Mouse (Mus musculus) MEL (cell line): ENCODE measurements at regions not wholly inside any gene's neighbourhood (a gene's known extent, or its start where the extent isn't known, plus 50 kb on each side); places are given as distances from the start of the nearest gene placed in this dataset.

Experiments used
- DNase-seq: peaks from one replicate; pipeline ENCODE4 v3.0.0; 2011; ENCODE audit warnings: low read depth, low spot score
- H3K27ac ChIP-seq: 2 replicates; pipeline ENCODE4 v1.5.1; 2012; ENCODE audit warnings: low read depth, mild to moderate bottlenecking, control low read depth, low read length, moderate library complexity; ENCODE audit not compliant: control insufficient read depth
- H3K27me3 ChIP-seq, 2 experiments: fragments of 150-350 bp in 1 of 2; sonication (generic) in 1 of 2; 2 replicates each; pipeline ENCODE4 v1.6.1; 2012; ENCODE audit warnings: low read length in 2 of 2, mild to moderate bottlenecking in 2 of 2, improper control_type of control experiment in 1 of 2, moderate library complexity in 1 of 2; ENCODE audit not compliant: insufficient read depth in 2 of 2, control insufficient read depth in 1 of 2
- H3K36me3 ChIP-seq, 2 experiments: 2 replicates each; pipeline ENCODE4 v1.6.1; 2012 to 2014; ENCODE audit warnings: low read length in 2 of 2, improper control_type of control experiment in 1 of 2, inconsistent platforms in 1 of 2, mild to moderate bottlenecking in 1 of 2; ENCODE audit not compliant: insufficient read depth in 2 of 2, control insufficient read depth in 1 of 2
- H3K4me1 ChIP-seq, 2 experiments: fragments of 150-350 bp in 1 of 2; sonication (generic) in 1 of 2; 2 replicates each; pipeline ENCODE4 v1.6.1; 2012; ENCODE audit warnings: low read length in 2 of 2, improper control_type of control experiment in 1 of 2, mild to moderate bottlenecking in 1 of 2; ENCODE audit not compliant: insufficient read depth in 2 of 2, control insufficient read depth in 1 of 2
- H3K4me3 ChIP-seq, 2 experiments: fragments of 150-350 bp in 1 of 2; sonication (generic) in 1 of 2; 2 replicates each; pipeline ENCODE4 v1.5.1; 2012; ENCODE audit warnings: low read depth in 2 of 2, low read length in 2 of 2, mild to moderate bottlenecking in 2 of 2, moderate library complexity in 2 of 2, control low read depth in 1 of 2, improper control_type of control experiment in 1 of 2; ENCODE audit not compliant: control insufficient read depth in 1 of 2, insufficient read depth in 1 of 2
- H3K79me2 ChIP-seq: 2 replicates; pipeline ENCODE4 v1.6.1; 2012; ENCODE audit warnings: mild to moderate bottlenecking, low read length, moderate library complexity; ENCODE audit not compliant: control insufficient read depth, poor library complexity, insufficient read depth
- H3K9ac ChIP-seq: 2 replicates; pipeline ENCODE4 v1.6.1; 2012; ENCODE audit warnings: low read depth, mild to moderate bottlenecking, control low read depth, low read length, moderate library complexity; ENCODE audit not compliant: control insufficient read depth, poor library complexity, severe bottlenecking
- H3K9me3 ChIP-seq: fragments of 150-350 bp; sonication (generic); replicated peaks from 2 replicates; pipeline ENCODE4 v1.6.1; 2012; ENCODE audit warnings: mild to moderate bottlenecking, low read length, improper control_type of control experiment, moderate library complexity; ENCODE audit not compliant: insufficient read depth
- BHLHE40 ChIP-seq: IDR thresholded peaks from 2 replicates; pipeline ENCODE4 v1.6.1; 2012; ENCODE audit warnings: low read depth, mild to moderate bottlenecking, inconsistent platforms, low read length, improper control_type of control experiment, borderline replicate concordance
- CHD1 ChIP-seq: IDR thresholded peaks from 2 replicates; pipeline ENCODE4 v1.6.1; 2012; ENCODE audit warnings: low read depth, mild to moderate bottlenecking, inconsistent platforms, low read length, improper control_type of control experiment
- CHD2 ChIP-seq: IDR thresholded peaks from 2 replicates; pipeline ENCODE4 v1.6.1; 2011; ENCODE audit warnings: low read length, improper control_type of control experiment
- CTCF ChIP-seq, 3 experiments: IDR thresholded peaks in 2 of 3; conservative IDR thresholded peaks in 1 of 3; 2 replicates each; pipeline ENCODE4 v1.5.1; 2011 to 2012; ENCODE audit warnings: low read length in 3 of 3, low read depth in 2 of 3, mild to moderate bottlenecking in 2 of 3, improper control_type of control experiment in 1 of 3, inconsistent platforms in 1 of 3, mixed read lengths in 1 of 3, moderate library complexity in 1 of 3; ENCODE audit not compliant: control insufficient read depth in 1 of 3, insufficient read depth in 1 of 3, poor library complexity in 1 of 3, severe bottlenecking in 1 of 3
- E2F4 ChIP-seq: IDR thresholded peaks from 2 replicates; pipeline ENCODE4 v1.6.1; 2011; ENCODE audit warnings: low read depth, low read length, improper control_type of control experiment, borderline replicate concordance
- ELF1 ChIP-seq: IDR thresholded peaks from 2 replicates; pipeline ENCODE4 v1.6.1; 2014; ENCODE audit warnings: low read depth, mild to moderate bottlenecking, inconsistent platforms, low read length, improper control_type of control experiment, moderate library complexity
- EP300 ChIP-seq, 2 experiments: IDR thresholded peaks; 2 replicates each; pipeline ENCODE4 v1.6.1; 2011; ENCODE audit warnings: improper control_type of control experiment in 2 of 2, low read length in 2 of 2, low read depth in 1 of 2, mild to moderate bottlenecking in 1 of 2
- ETS1 ChIP-seq: IDR thresholded peaks from 2 replicates; pipeline ENCODE4 v1.6.1; 2012; ENCODE audit warnings: low read depth, mild to moderate bottlenecking, inconsistent platforms, low read length, improper control_type of control experiment, moderate library complexity
- GABPA ChIP-seq: IDR thresholded peaks from 2 replicates; pipeline ENCODE4 v1.6.1; 2012; ENCODE audit warnings: low read depth, mild to moderate bottlenecking, inconsistent platforms, low read length, improper control_type of control experiment, moderate library complexity
- MAZ ChIP-seq: IDR thresholded peaks from 2 replicates; pipeline ENCODE4 v1.6.1; 2012; ENCODE audit warnings: low read depth, mild to moderate bottlenecking, inconsistent platforms, low read length, improper control_type of control experiment
- MEF2A ChIP-seq: IDR thresholded peaks from 2 replicates; pipeline ENCODE4 v1.6.1; 2014; ENCODE audit warnings: low read depth, mild to moderate bottlenecking, inconsistent platforms, low read length, improper control_type of control experiment; ENCODE audit not compliant: poor library complexity, insufficient replicate concordance, severe bottlenecking; ENCODE audit errors: extremely low read depth
- MXI1 ChIP-seq: IDR thresholded peaks from 2 replicates; pipeline ENCODE4 v1.6.1; 2011; ENCODE audit warnings: mild to moderate bottlenecking, low read depth, low read length, improper control_type of control experiment
- MYB ChIP-seq: IDR thresholded peaks from 2 replicates; pipeline ENCODE4 v1.6.1; 2011; ENCODE audit warnings: mild to moderate bottlenecking, low read depth, low read length, improper control_type of control experiment
- MYC ChIP-seq: IDR thresholded peaks from 2 replicates; pipeline ENCODE4 v1.6.1; 2011; ENCODE audit warnings: low read depth, mild to moderate bottlenecking, low read length, improper control_type of control experiment, moderate library complexity
- NRF1 ChIP-seq: IDR thresholded peaks from 2 replicates; pipeline ENCODE4 v1.6.1; 2014; ENCODE audit warnings: low read depth, mild to moderate bottlenecking, inconsistent platforms, low read length, improper control_type of control experiment, moderate library complexity; ENCODE audit not compliant: poor library complexity, insufficient read depth, severe bottlenecking
- POLR2AphosphoS2 ChIP-seq: IDR thresholded peaks from 2 replicates; pipeline ENCODE4 v1.6.1; 2011; ENCODE audit warnings: low read length, improper control_type of control experiment
- RCOR1 ChIP-seq: IDR thresholded peaks from 2 replicates; pipeline ENCODE4 v1.6.1; 2012; ENCODE audit warnings: low read depth, mild to moderate bottlenecking, inconsistent platforms, low read length, improper control_type of control experiment
- SMC3 ChIP-seq: IDR thresholded peaks from 2 replicates; pipeline ENCODE4 v1.6.1; 2011; ENCODE audit warnings: low read depth, low read length, improper control_type of control experiment
- TAL1 ChIP-seq: IDR thresholded peaks from 2 replicates; pipeline ENCODE4 v1.6.1; 2012; ENCODE audit warnings: mild to moderate bottlenecking, inconsistent platforms, low read length, moderate library complexity, mixed read lengths
- TBP ChIP-seq: IDR thresholded peaks from 2 replicates; pipeline ENCODE4 v1.8.0; 2011; ENCODE audit warnings: low read depth, low read length, improper control_type of control experiment
- TCF12 ChIP-seq: IDR thresholded peaks from 2 replicates; pipeline ENCODE4 v1.6.1; 2014; ENCODE audit warnings: low read depth, mild to moderate bottlenecking, inconsistent platforms, low read length, improper control_type of control experiment, moderate library complexity
- UBTF ChIP-seq: IDR thresholded peaks from 2 replicates; pipeline ENCODE4 v1.6.1; 2012; ENCODE audit warnings: low read depth, mild to moderate bottlenecking, inconsistent platforms, low read length, improper control_type of control experiment, moderate library complexity, borderline replicate concordance; ENCODE audit not compliant: insufficient read depth
- USF1 ChIP-seq: IDR thresholded peaks from 2 replicates; pipeline ENCODE4 v1.6.1; 2014; ENCODE audit warnings: low read depth, mild to moderate bottlenecking, inconsistent platforms, low read length, improper control_type of control experiment, moderate library complexity
- ZC3H11A ChIP-seq: IDR thresholded peaks from 2 replicates; pipeline ENCODE4 v1.6.1; 2012; ENCODE audit warnings: low read depth, mild to moderate bottlenecking, inconsistent platforms, low read length, improper control_type of control experiment
- ZKSCAN1 ChIP-seq: IDR thresholded peaks from 2 replicates; pipeline ENCODE4 v1.6.1; 2012; ENCODE audit warnings: low read depth, mild to moderate bottlenecking, inconsistent platforms, low read length, improper control_type of control experiment, moderate library complexity
- ZNF384 ChIP-seq: IDR thresholded peaks from 2 replicates; pipeline ENCODE4 v1.6.1; 2012; ENCODE audit warnings: low read depth, mild to moderate bottlenecking, inconsistent platforms, low read length, improper control_type of control experiment

GRCm38 (mm10) chr8:103339951-103340350, 554.5 kb upstream of the Cdh11 start:
- Histone ChIP-seq H3K9ac (no peak overlapping the region), H3K27ac (no peak overlapping the region), H3K36me3 (no peaks in the 10 kb centered on the region), H3K4me1 (no peaks in the 10 kb centered on the region), H3K27me3 (no peaks in the 10 kb centered on the region), H3K4me3 (no peak overlapping the region), H3K79me2 (no peaks in the 10 kb centered on the region), H3K9me3 (no peaks in the 10 kb centered on the region)
- TF ChIP-seq UBTF (no peak), ETS1 (no peak), TBP (no peak), TAL1 (no peak), ZKSCAN1 (no peak), USF1 (no peak), CTCF (IDR thresholded peaks at IDR 0.05 in 2 of 3, conservative IDR thresholded peaks at IDR 0.05 in 1 of 3; ENCODE audit: control insufficient read depth in 1 of 3, insufficient read depth in 1 of 3, low read depth in 2 of 3, low read length in 3 of 3, poor library complexity in 1 of 3, severe bottlenecking in 1 of 3) (no peak), GABPA (no peak), ELF1 (no peak), RCOR1 (no peak), CHD2 (no peak), MYB (no peak), E2F4 (no peak), MEF2A (no peak), ZC3H11A (no peak), BHLHE40 (no peak), MYC (no peak), CHD1 (no peak), EP300 (IDR thresholded peaks at IDR 0.05; ENCODE audit: low read depth in 1 of 2, low read length in 2 of 2) (no peak)
- DNase-seq, result no peak

GRCm38 (mm10) chr8:103343891-103344290, 558.4 kb upstream of the Cdh11 start:
- H3K9ac ChIP-seq, result no peak overlapping the region
- TF ChIP-seq POLR2AphosphoS2, result no peak
- no peak for TF ChIP-seq TCF12
- no peak for TF ChIP-seq MYB
- TF ChIP-seq TAL1, result no peak
- TF ChIP-seq CHD2, result no peak
- no peak for TF ChIP-seq ZKSCAN1
- TF ChIP-seq ELF1, result no peak
- no peak for TF ChIP-seq ZNF384
- no peak for TF ChIP-seq USF1
- no peak for TF ChIP-seq SMC3
- no peak for TF ChIP-seq RCOR1
- TF ChIP-seq MXI1, result no peak
- no peak for TF ChIP-seq NRF1
- no peak for TF ChIP-seq MAZ
- DNase-seq, result no peak
- H3K4me3 ChIP-seq, result no peak overlapping the region
- no peaks in the 10 kb centered on the region for H3K36me3 ChIP-seq
- H3K4me1 ChIP-seq, result no peaks in the 10 kb centered on the region
- H3K27ac ChIP-seq, result no peak overlapping the region
- H3K27me3 ChIP-seq, result no peaks in the 10 kb centered on the region
- no peaks in the 10 kb centered on the region for H3K9me3 ChIP-seq
- H3K79me2 ChIP-seq, result no peaks in the 10 kb centered on the region
